Mouse (Mus musculus) embryonic facial prominence, embryonic 14.5 days (tissue): ENCODE results near the gene Otulinl. TPM values are rescaled to one million over a fixed set of nuclear protein-coding genes. Genes with fewer than 3 reads are reported as not detected.

Experiments
- ATAC-seq: fragments of 200-750 bp; cut with Nextera tagmentation; 2 replicates; pipeline ENCODE4 v1.8.0; 2017; ENCODE audit warnings: low read depth, moderate number of reproducible peaks, moderate TSS enrichment
- DNase-seq: peaks from one replicate; pipeline ENCODE4 v3.0.0-alpha.2; 2015; ENCODE audit warnings: low spot score
- H3K27ac ChIP-seq: fragments of 300-500 bp; sonication (generic); replicated peaks from 2 replicates; pipeline ENCODE4 v1.5.1; 2014; ENCODE audit warnings: low read depth, mild to moderate bottlenecking, low read length, moderate library complexity
- H3K27me3 ChIP-seq: fragments of 300-500 bp; sonication (generic); replicated peaks from 2 replicates; pipeline ENCODE4 v1.6.1; 2014; ENCODE audit warnings: low read length; ENCODE audit not compliant: control insufficient read depth, insufficient read depth
- H3K36me3 ChIP-seq: fragments of 300-500 bp; sonication (generic); 2 replicates; pipeline ENCODE4 v1.6.1; 2014; ENCODE audit warnings: low read length, mixed read lengths; ENCODE audit not compliant: control insufficient read depth, insufficient read depth
- H3K4me1 ChIP-seq: fragments of 300-500 bp; sonication (generic); 2 replicates; pipeline ENCODE4 v1.6.1; 2014; ENCODE audit warnings: antibody characterized with exemption, low read length; ENCODE audit not compliant: control insufficient read depth, insufficient read depth
- H3K4me2 ChIP-seq: fragments of 300-500 bp; sonication (generic); 2 replicates; pipeline ENCODE4 v1.6.1; 2014; ENCODE audit warnings: low read depth, mild to moderate bottlenecking, low read length, moderate library complexity, mixed read lengths
- H3K4me3 ChIP-seq: fragments of 300-500 bp; sonication (generic); 2 replicates; pipeline ENCODE4 v1.5.1; 2014; ENCODE audit warnings: low read depth, mild to moderate bottlenecking, low read length
- H3K9ac ChIP-seq: fragments of 300-500 bp; sonication (generic); 2 replicates; pipeline ENCODE4 v1.6.1; 2014; ENCODE audit warnings: low read depth, mild to moderate bottlenecking, low read length, moderate library complexity, mixed read lengths
- H3K9me3 ChIP-seq: fragments of 300-500 bp; sonication (generic); 2 replicates; pipeline ENCODE4 v1.6.1; 2016; ENCODE audit warnings: low read length; ENCODE audit not compliant: control insufficient read depth
- WGBS: fragments of 180-500 bp; shearing (Covaris S2); extraction: QIAGEN DNeasy Blood & Tissue Kit; methylation state at CpG from one replicate; pipeline ENCODE4 v1.1.7; 2014; 5-methylcytosine and 5-hydroxymethylcytosine counted together
- polyA plus RNA-seq: library from polyadenylated mRNA; unstranded; fragments of >200 nt; fragmentation: Nextera tagmentation; extraction: Ambion mirVana; gene quantifications from 2 replicates; pipeline ENCODE4 v1.2.1, GENCODE M21; 2014

Gene Otulinl
- polyA plus RNA-seq, 1 experiment from 2014 or later = 23.5 TPM

- Histone ChIP-seq H3K4me3 (no peak overlapping the region), H3K27me3 (no peaks in the 10 kb centered on the region), H3K9me3 (no peaks in the 10 kb centered on the region), H3K9ac (no peak overlapping the region), H3K27ac (no peak overlapping the region), H3K4me1 (no peaks in the 10 kb centered on the region), H3K36me3 (peaks cover 8% of the 10 kb centered on the region; the same call in 1 of the 2 replicates), H3K4me2 (no peak overlapping the region)
- ATAC-seq = no peak
- WGBS = 69% methylated on average over 9 of the region's 9 CpGs
- DNase-seq = no peak
These were observed 14.4 kb downstream of the Otulinl start for GRCm38 (mm10) chr15:27666911-27667539.

GRCm38 (mm10) chr15:27665392-27665911 lies 15.9 kb downstream of the Otulinl start:
- no peak overlapping the region for H3K9ac ChIP-seq
- no peak overlapping the region for H3K4me3 ChIP-seq
- no peaks in the 10 kb centered on the region for H3K4me1 ChIP-seq
- H3K27ac ChIP-seq = no peak overlapping the region
- H3K27me3 ChIP-seq = no peaks in the 10 kb centered on the region
- peak; percentile 24 for DNase-seq
- H3K36me3 ChIP-seq = peaks cover 8% of the 10 kb centered on the region; the same call in 1 of the 2 replicates
- peak overlapping the region; percentile 37; the same call in 1 of the 2 replicates for H3K4me2 ChIP-seq
- peak; percentile 62; the same call in 1 of the 2 replicates for ATAC-seq
- 47% methylated on average over 21 of the region's 21 CpGs for WGBS
- no peaks in the 10 kb centered on the region for H3K9me3 ChIP-seq

- no peak for ATAC-seq
- WGBS = 89% methylated on average over 9 of the region's 9 CpGs
- H3K27ac ChIP-seq = no peak overlapping the region
These were observed 17.3 kb downstream of the Otulinl start for GRCm38 (mm10) chr15:27664126-27664525.

GRCm38 (mm10) chr15:27662699-27663098 lies 18.7 kb downstream of the Otulinl start:
- H3K27me3 ChIP-seq = no peaks in the 10 kb centered on the region
- no peak for DNase-seq
- no peak overlapping the region for H3K4me3 ChIP-seq
- 52% methylated on average over 1 of the region's 1 CpGs for WGBS
- no peak overlapping the region for H3K27ac ChIP-seq
- H3K36me3 ChIP-seq = peaks cover 8% of the 10 kb centered on the region; the same call in 1 of the 2 replicates
- no peak for ATAC-seq
- no peak overlapping the region for H3K9ac ChIP-seq
- peaks cover 3% of the 10 kb centered on the region; the same call in 1 of the 2 replicates for H3K4me1 ChIP-seq
- no peak overlapping the region for H3K4me2 ChIP-seq
- H3K9me3 ChIP-seq = no peaks in the 10 kb centered on the region

More at GRCm38 (mm10) chr15:27664126-27664525, 17.3 kb downstream of the Otulinl start:
- Histone ChIP-seq H3K9me3 (no peaks in the 10 kb centered on the region), H3K36me3 (peaks cover 8% of the 10 kb centered on the region; the same call in 1 of the 2 replicates), H3K27me3 (no peaks in the 10 kb centered on the region), H3K4me3 (no peak overlapping the region), H3K4me2 (no peak overlapping the region), H3K4me1 (peaks cover 3% of the 10 kb centered on the region; the same call in 1 of the 2 replicates), H3K9ac (no peak overlapping the region)
- no peak for DNase-seq

- Histone ChIP-seq H3K27me3 (no peaks in the 10 kb centered on the region), H3K9me3 (no peaks in the 10 kb centered on the region), H3K9ac (no peak overlapping the region), H3K27ac (no peak overlapping the region), H3K4me1 (peaks cover 3% of the 10 kb centered on the region; the same call in 1 of the 2 replicates), H3K36me3 (peaks cover 8% of the 10 kb centered on the region; the same call in 1 of the 2 replicates), H3K4me2 (no peak overlapping the region), H3K4me3 (no peak overlapping the region)
- DNase-seq (no peak), ATAC-seq (no peak)
- 88% methylated on average over 6 of the region's 6 CpGs for WGBS
These were observed 19.7 kb downstream of the Otulinl start for GRCm38 (mm10) chr15:27661696-27662095.

- H3K4me2 ChIP-seq = peak overlapping the region; percentile 32
These were observed 21.7 kb downstream of the Otulinl start for GRCm38 (mm10) chr15:27659592-27660244.

GRCm38 (mm10) chr15:27659143-27659542 lies 22.2 kb downstream of the Otulinl start:
- no peak overlapping the region for H3K4me3 ChIP-seq
- ATAC-seq (no peak), DNase-seq (no peak)
- no peak overlapping the region for H3K27ac ChIP-seq
- no peaks in the 10 kb centered on the region for H3K9me3 ChIP-seq
- H3K36me3 ChIP-seq = peaks cover 8% of the 10 kb centered on the region; the same call in 1 of the 2 replicates
- no peaks in the 10 kb centered on the region for H3K27me3 ChIP-seq
- no peak overlapping the region for H3K9ac ChIP-seq
- H3K4me1 ChIP-seq = peaks cover 3% of the 10 kb centered on the region; the same call in 1 of the 2 replicates
- H3K4me2 ChIP-seq = no peak overlapping the region
- WGBS = 86% methylated on average over 5 of the region's 5 CpGs

More at GRCm38 (mm10) chr15:27659592-27660244, 21.7 kb downstream of the Otulinl start:
- H3K4me3 ChIP-seq = no peak overlapping the region
- ATAC-seq (peak; percentile 81; the same call in 1 of the 2 replicates), DNase-seq (peak; percentile 91)
- H3K27me3 ChIP-seq = no peaks in the 10 kb centered on the region
- peaks cover 3% of the 10 kb centered on the region; the same call in 1 of the 2 replicates for H3K4me1 ChIP-seq
- no peak overlapping the region for H3K27ac ChIP-seq
- no peak overlapping the region for H3K9ac ChIP-seq
- peaks cover 8% of the 10 kb centered on the region; the same call in 1 of the 2 replicates for H3K36me3 ChIP-seq
- 32% methylated on average over 17 of the region's 17 CpGs for WGBS
- no peaks in the 10 kb centered on the region for H3K9me3 ChIP-seq

- H3K27me3 ChIP-seq = no peaks in the 10 kb centered on the region
- no peak overlapping the region for H3K27ac ChIP-seq
- no peak for ATAC-seq
- H3K4me2 ChIP-seq = no peak overlapping the region
- 91% methylated on average over 4 of the region's 4 CpGs for WGBS
- H3K4me1 ChIP-seq = peaks cover 3% of the 10 kb centered on the region; the same call in 1 of the 2 replicates
- H3K36me3 ChIP-seq = peaks cover 1% of the 10 kb centered on the region; the same call in 1 of the 2 replicates
- DNase-seq = no peak
- H3K9ac ChIP-seq = no peak overlapping the region
- H3K4me3 ChIP-seq = no peak overlapping the region
- H3K9me3 ChIP-seq = no peaks in the 10 kb centered on the region
These were observed 23.0 kb downstream of the Otulinl start for GRCm38 (mm10) chr15:27658356-27658755.
